Mouse (Mus musculus) embryonic facial prominence, embryonic 14.5 days (tissue): ENCODE data around the gene Ppp2r5c. TPM values are rescaled to one million over a fixed set of nuclear protein-coding genes. Genes with fewer than 3 reads are reported as not detected.
A peak's percentile ranks its signal among the peaks of the same experiment; 100 is the strongest.

Experiments
- ATAC-seq: fragments of 200-750 bp; cut with Nextera tagmentation; 2 replicates; pipeline ENCODE4 v1.8.0; 2017; ENCODE audit warnings: low read depth, moderate number of reproducible peaks, moderate TSS enrichment
- DNase-seq: peaks from one replicate; pipeline ENCODE4 v3.0.0-alpha.2; 2015; ENCODE audit warnings: low spot score
- H3K27ac ChIP-seq: fragments of 300-500 bp; sonication (generic); replicated peaks from 2 replicates; pipeline ENCODE4 v1.5.1; 2014; ENCODE audit warnings: low read depth, mild to moderate bottlenecking, low read length, moderate library complexity
- H3K27me3 ChIP-seq: fragments of 300-500 bp; sonication (generic); replicated peaks from 2 replicates; pipeline ENCODE4 v1.6.1; 2014; ENCODE audit warnings: low read length; ENCODE audit not compliant: control insufficient read depth, insufficient read depth
- H3K36me3 ChIP-seq: fragments of 300-500 bp; sonication (generic); 2 replicates; pipeline ENCODE4 v1.6.1; 2014; ENCODE audit warnings: low read length, mixed read lengths; ENCODE audit not compliant: control insufficient read depth, insufficient read depth
- H3K4me1 ChIP-seq: fragments of 300-500 bp; sonication (generic); 2 replicates; pipeline ENCODE4 v1.6.1; 2014; ENCODE audit warnings: antibody characterized with exemption, low read length; ENCODE audit not compliant: control insufficient read depth, insufficient read depth
- H3K4me2 ChIP-seq: fragments of 300-500 bp; sonication (generic); 2 replicates; pipeline ENCODE4 v1.6.1; 2014; ENCODE audit warnings: low read depth, mild to moderate bottlenecking, low read length, moderate library complexity, mixed read lengths
- H3K4me3 ChIP-seq: fragments of 300-500 bp; sonication (generic); 2 replicates; pipeline ENCODE4 v1.5.1; 2014; ENCODE audit warnings: low read depth, mild to moderate bottlenecking, low read length
- H3K9ac ChIP-seq: fragments of 300-500 bp; sonication (generic); 2 replicates; pipeline ENCODE4 v1.6.1; 2014; ENCODE audit warnings: low read depth, mild to moderate bottlenecking, low read length, moderate library complexity, mixed read lengths
- H3K9me3 ChIP-seq: fragments of 300-500 bp; sonication (generic); 2 replicates; pipeline ENCODE4 v1.6.1; 2016; ENCODE audit warnings: low read length; ENCODE audit not compliant: control insufficient read depth
- WGBS: fragments of 180-500 bp; shearing (Covaris S2); extraction: QIAGEN DNeasy Blood & Tissue Kit; methylation state at CpG from one replicate; pipeline ENCODE4 v1.1.7; 2014; 5-methylcytosine and 5-hydroxymethylcytosine counted together
- polyA plus RNA-seq: library from polyadenylated mRNA; unstranded; fragments of >200 nt; fragmentation: Nextera tagmentation; extraction: Ambion mirVana; gene quantifications from 2 replicates; pipeline ENCODE4 v1.2.1, GENCODE M21; 2014

The Ppp2r5c gene
- polyA plus RNA-seq, 1 experiment from 2014 or later: 133 TPM

- peak; percentile 96 for ATAC-seq
- H3K36me3 ChIP-seq: 0 out of 2 replicates have a peak, but pooled peaks cover 3% of the 10 kb centered on the region
- H3K9me3 ChIP-seq: no peaks in the 10 kb centered on the region
- peak within 1 kb of the TSS; percentile 78 for H3K4me2 ChIP-seq
- peak within 1 kb of the TSS; percentile 99 for H3K4me3 ChIP-seq
- H3K4me1 ChIP-seq: peaks cover 22% of the 10 kb centered on the region; the same call in 1 of the 2 replicates
- DNase-seq: peak; percentile 96
- peak within 1 kb of the TSS; percentile 97 for H3K27ac ChIP-seq
- peak within 1 kb of the TSS; percentile 97 for H3K9ac ChIP-seq
- WGBS: 0% methylated on average over 66 of the region's 105 CpGs
- no peaks in the 10 kb centered on the region for H3K27me3 ChIP-seq
Measured at GRCm38 (mm10) chr12:110601241-110602218, 154.6 kb downstream of the Ppp2r5c start, which contains the start of gene Dync1h1. Gene Dync1h1, plus strand, starts transcription at chr12:110601452.

DNA sequence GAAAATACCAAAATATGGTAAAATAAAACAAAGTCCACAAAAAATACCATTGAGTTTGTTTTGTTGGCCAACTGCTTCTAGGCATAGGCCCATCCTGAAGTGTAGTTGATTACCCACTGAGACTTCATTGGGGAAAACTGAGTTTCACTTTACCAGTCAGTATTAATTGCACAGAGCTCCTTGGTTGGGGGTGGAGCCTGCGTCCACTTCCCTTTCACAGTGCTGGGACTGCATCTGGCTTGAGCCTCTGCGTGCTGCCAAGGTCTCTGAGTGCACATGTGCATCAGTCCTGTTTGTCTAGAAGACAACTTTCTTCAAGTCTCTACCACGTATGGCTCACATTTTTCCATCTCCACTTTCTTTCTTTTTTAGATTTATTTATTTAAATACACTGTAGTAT is 159.2 kb downstream of the Ppp2r5c start:
- peaks cover 18% of the 10 kb centered on the region; the same call in 1 of the 2 replicates for H3K4me1 ChIP-seq
- H3K9me3 ChIP-seq: no peaks in the 10 kb centered on the region
- no peaks in the 10 kb centered on the region for H3K27me3 ChIP-seq
- DNase-seq: no peak
- H3K4me2 ChIP-seq: no peak overlapping the region
- H3K36me3 ChIP-seq: 0 out of 2 replicates have a peak, but pooled peaks cover 11% of the 10 kb centered on the region
- no peak overlapping the region for H3K9ac ChIP-seq
- H3K4me3 ChIP-seq: no peak overlapping the region
- 88% methylated on average over 3 of the region's 3 CpGs for WGBS
- H3K27ac ChIP-seq: no peak overlapping the region
- ATAC-seq: no peak

DNA sequence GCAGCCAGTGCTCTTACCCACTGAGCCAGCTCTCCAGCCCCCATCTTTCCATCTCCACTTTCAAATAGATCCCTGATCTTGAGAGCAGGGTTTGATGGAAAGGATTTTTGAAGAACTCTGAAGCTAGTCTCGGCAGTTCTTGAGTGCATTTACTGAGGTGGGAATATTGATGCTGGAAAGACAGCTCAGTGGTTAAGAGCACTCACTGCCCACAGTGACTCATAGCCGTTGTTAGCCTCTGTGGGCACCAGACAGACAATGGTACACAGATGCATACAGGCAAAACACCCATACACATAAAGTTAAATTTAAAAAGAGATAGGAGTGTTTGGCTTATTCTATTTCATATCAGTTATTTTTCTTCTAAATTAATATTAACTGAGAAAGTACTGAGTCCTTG is 159.8 kb downstream of the Ppp2r5c start:
- Histone ChIP-seq H3K9ac (no peak overlapping the region), H3K27me3 (no peaks in the 10 kb centered on the region), H3K4me1 (peaks cover 18% of the 10 kb centered on the region; the same call in 1 of the 2 replicates), H3K9me3 (no peaks in the 10 kb centered on the region), H3K4me2 (no peak overlapping the region), H3K27ac (no peak overlapping the region), H3K36me3 (peaks cover 12% of the 10 kb centered on the region; the same call in 1 of the 2 replicates), H3K4me3 (no peak overlapping the region)
- DNase-seq: no peak
- 87% methylated on average over 2 of the region's 2 CpGs for WGBS
- ATAC-seq: no peak

DNA sequence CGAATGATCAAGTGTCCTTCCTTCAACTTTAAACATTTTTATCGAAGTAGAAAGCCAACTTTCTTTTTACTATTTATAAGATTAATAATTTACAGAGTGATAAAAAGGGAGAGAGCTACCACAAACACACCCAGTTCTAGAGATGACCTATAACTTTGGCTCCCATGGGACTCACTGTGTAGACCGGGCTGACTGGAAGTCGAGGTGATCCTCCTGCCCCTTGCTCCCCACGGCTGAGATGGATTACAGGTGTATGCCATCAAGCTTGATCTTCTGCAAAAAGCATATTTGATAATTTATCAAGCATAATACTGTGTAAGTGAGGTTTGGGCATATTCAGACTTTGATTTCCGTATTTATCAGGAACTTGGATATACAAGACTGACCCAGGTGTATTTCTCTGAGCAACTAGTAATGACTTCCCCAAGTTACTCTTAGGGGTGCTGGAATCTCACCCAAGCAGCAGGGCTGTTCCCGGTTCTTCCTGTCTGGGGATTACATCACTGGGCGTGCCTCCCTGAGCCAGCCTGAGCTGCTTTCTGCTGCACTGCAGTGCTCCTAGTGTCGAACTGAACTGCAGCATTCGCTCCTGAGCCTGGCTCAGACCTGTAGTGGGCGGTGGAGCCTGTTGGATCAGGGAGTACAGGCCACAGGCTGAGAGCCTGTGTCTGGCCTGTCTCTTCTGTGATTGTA is 161.7 kb downstream of the Ppp2r5c start:
- Histone ChIP-seq H3K27me3 (no peaks in the 10 kb centered on the region), H3K4me3 (no peak overlapping the region), H3K36me3 (peaks cover 31% of the 10 kb centered on the region), H3K9me3 (no peaks in the 10 kb centered on the region), H3K9ac (no peak overlapping the region), H3K4me2 (no peak overlapping the region), H3K4me1 (0 out of 2 replicates have a peak, but pooled peaks cover 5% of the 10 kb centered on the region), H3K27ac (no peak overlapping the region)
- WGBS: 63% methylated on average over 11 of the region's 11 CpGs
- ATAC-seq (peak; percentile 84), DNase-seq (peak; percentile 79)

DNA sequence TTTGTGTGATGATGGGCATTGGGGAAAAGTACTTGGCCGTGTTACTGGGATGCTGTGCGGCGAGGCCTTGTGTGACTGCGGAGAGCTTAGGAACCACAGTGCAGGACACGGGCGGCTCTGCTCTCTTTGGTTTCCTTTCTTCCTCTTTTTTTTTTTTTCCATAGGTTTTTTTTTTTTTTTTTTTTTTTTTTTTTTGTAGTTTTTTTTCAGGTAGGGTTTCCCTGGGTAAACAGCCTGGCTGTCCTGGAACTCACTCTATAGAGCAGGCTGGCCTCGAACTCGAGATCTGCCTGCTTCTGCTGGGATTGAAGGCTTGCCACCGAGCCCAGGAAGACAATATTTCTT is 162.2 kb downstream of the Ppp2r5c start:
- WGBS: 87% methylated on average over 9 of the region's 9 CpGs

GRCm38 (mm10) chr12:110610713-110611112 is 163.8 kb downstream of the Ppp2r5c start:
- H3K9me3 ChIP-seq: no peaks in the 10 kb centered on the region
- WGBS: 86% methylated on average over 2 of the region's 2 CpGs
- H3K27ac ChIP-seq: no peak overlapping the region
- H3K4me1 ChIP-seq: no peaks in the 10 kb centered on the region
- no peak overlapping the region for H3K4me3 ChIP-seq
- H3K9ac ChIP-seq: no peak overlapping the region
- H3K4me2 ChIP-seq: no peak overlapping the region
- H3K27me3 ChIP-seq: no peaks in the 10 kb centered on the region
- ATAC-seq (no peak), DNase-seq (no peak)
- peaks cover 52% of the 10 kb centered on the region for H3K36me3 ChIP-seq

More for the DNA sequence above, 162.2 kb downstream of the Ppp2r5c start:
- Histone ChIP-seq H3K9ac (no peak overlapping the region), H3K36me3 (peaks cover 37% of the 10 kb centered on the region), H3K27me3 (no peaks in the 10 kb centered on the region), H3K4me3 (no peak overlapping the region), H3K4me2 (no peak overlapping the region), H3K4me1 (no peaks in the 10 kb centered on the region), H3K9me3 (no peaks in the 10 kb centered on the region), H3K27ac (no peak overlapping the region)
- ATAC-seq: no peak
- DNase-seq: no peak

- no peak overlapping the region for H3K9ac ChIP-seq
- H3K27me3 ChIP-seq: no peaks in the 10 kb centered on the region
- ATAC-seq (no peak), DNase-seq (no peak)
- no peak overlapping the region for H3K4me2 ChIP-seq
- no peaks in the 10 kb centered on the region for H3K4me1 ChIP-seq
- peaks cover 100% of the 10 kb centered on the region for H3K36me3 ChIP-seq
- no peaks in the 10 kb centered on the region for H3K9me3 ChIP-seq
- 94% methylated on average over 11 of the region's 11 CpGs for WGBS
- H3K27ac ChIP-seq: no peak overlapping the region
- no peak overlapping the region for H3K4me3 ChIP-seq
Measured at GRCm38 (mm10) chr12:110630056-110630455, 183.1 kb downstream of the Ppp2r5c start.
